In the genomic region with DNA sequence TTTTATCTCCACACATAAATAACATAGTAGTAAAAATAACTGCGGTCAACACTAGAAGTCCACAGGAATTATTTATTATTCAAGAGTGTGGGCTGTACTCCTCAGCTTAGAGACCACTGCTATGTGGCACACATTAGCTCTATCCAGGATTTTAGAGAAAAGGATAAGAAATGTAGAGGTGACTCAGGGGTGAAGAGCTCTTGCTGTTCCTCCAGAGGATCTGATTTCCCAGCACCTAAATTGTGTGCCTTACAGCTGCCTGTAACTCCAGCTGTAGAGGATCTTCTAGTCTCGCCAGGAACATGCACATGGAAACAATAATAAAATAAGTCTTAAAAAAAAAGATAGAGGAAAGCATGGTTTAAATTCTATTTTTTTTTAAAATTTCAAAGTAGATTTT, we compare ENCODE assay signal across 22 mouse cellular contexts.
A peak's percentile ranks its signal among the peaks of the same experiment; 100 is the strongest.
DNase-seq lines count a peak whose midpoint lies in the region; ATAC-seq and TF ChIP-seq lines count a peak whose summit lies in the region.
"Had no signal": no experiment of that assay in that cellular context is flagged by ENCODE, and none has a peak within 500 bp of the region (broad histone marks: within the 10 kb centered on the region; RNA-seq: fewer than 3 reads in every experiment).

No protein-coding gene starts in this region.

- no peaks in the 10 kb centered on the region; the same call in 1 of the 2 replicates for H3K79me2 ChIP-seq in heart, adult 2 months (replicated peaks; ENCODE audit: control insufficient read depth, insufficient read depth, low read length)

- H3K4me3 ChIP-seq in heart, adult 2 months: no peak overlapping the region
- H3K4me3 ChIP-seq in kidney, embryonic 14.5 days (ENCODE audit: low read length): no peak overlapping the region
- no peak overlapping the region for H3K4me3 ChIP-seq in lung, embryonic 16.5 days (ENCODE audit: low read length)
- H3K4me3 ChIP-seq: embryonic facial prominence, embryonic 15.5 days; hindbrain, embryonic 12.5 days; layer of hippocampus, adult 2 months; neural tube, embryonic 15.5 days had no signal

- ATAC-seq in kidney, embryonic 14.5 days (ENCODE audit: low FRiP score, low TSS enrichment): peak; percentile 89; the same call in 1 of the 2 replicates
- peak; percentile 52; the same call in 1 of the 2 replicates for ATAC-seq in lung, embryonic 16.5 days (ENCODE audit: low read depth)
- ATAC-seq: CD4-positive, CD25-positive, alpha-beta regulatory T cell, adult 4 months; forebrain, embryonic 16.5 days; liver, postnatal 0 days had no signal

- H3K4me2 ChIP-seq in kidney, embryonic 14.5 days (replicated peaks; ENCODE audit: low read depth, low read length): no peak overlapping the region
- H3K4me2 ChIP-seq in lung, embryonic 16.5 days (ENCODE audit: low read depth, low read length): no peak overlapping the region
- H3K4me2 ChIP-seq: embryonic facial prominence, embryonic 15.5 days; hindbrain, embryonic 12.5 days; liver, embryonic 11.5 days; midbrain, embryonic 11.5 days; neural tube, embryonic 15.5 days had no signal

- TF ChIP-seq POLR2A in heart, adult 2 months (IDR thresholded peaks at IDR 0.05; ENCODE audit: insufficient read depth, low read depth, low read length): no peak

- H3K9ac ChIP-seq in heart, adult 2 months (ENCODE audit: low read depth, low read length): no peak overlapping the region
- no peak overlapping the region for H3K9ac ChIP-seq in kidney, embryonic 14.5 days (ENCODE audit: low read depth, low read length)
- H3K9ac ChIP-seq in lung, embryonic 16.5 days (ENCODE audit: low read length): no peak overlapping the region
- H3K9ac ChIP-seq: embryonic facial prominence, embryonic 15.5 days; hindbrain, embryonic 12.5 days; liver, postnatal 0 days; neural tube, embryonic 15.5 days had no signal

- TF ChIP-seq EP300 in heart, adult 2 months (IDR thresholded peaks at IDR 0.05; ENCODE audit: insufficient read depth, low read depth, low read length): no peak

- no peaks in the 10 kb centered on the region for H3K27me3 ChIP-seq in heart, adult 2 months (ENCODE audit: control insufficient read depth, insufficient read depth, low read length)
- H3K27me3 ChIP-seq in kidney, embryonic 14.5 days (ENCODE audit: control insufficient read depth, insufficient read depth, low read length): no peaks in the 10 kb centered on the region
- no peaks in the 10 kb centered on the region for H3K27me3 ChIP-seq in lung, embryonic 16.5 days (ENCODE audit: control insufficient read depth, insufficient read depth, low read depth, low read length)
- H3K27me3 ChIP-seq: embryonic facial prominence, embryonic 15.5 days; hindbrain, embryonic 12.5 days; neural tube, embryonic 15.5 days had no signal

- 76% methylated on average over 2 of the region's 2 CpGs for WGBS in heart, adult 2 months
- 41% methylated on average over 2 of the region's 2 CpGs for WGBS in kidney, embryonic 14.5 days
- WGBS in lung, embryonic 16.5 days: 73% methylated on average over 2 of the region's 2 CpGs

- peaks cover 5% of the 10 kb centered on the region for H3K36me3 ChIP-seq in heart, adult 2 months (ENCODE audit: control insufficient read depth, insufficient read depth, low read length)
- H3K36me3 ChIP-seq in kidney, embryonic 14.5 days (ENCODE audit: control insufficient read depth, insufficient read depth, low read length): no peaks in the 10 kb centered on the region
- no peaks in the 10 kb centered on the region for H3K36me3 ChIP-seq in lung, embryonic 16.5 days (ENCODE audit: control insufficient read depth, insufficient read depth, low read length)
- H3K36me3 ChIP-seq: embryonic facial prominence, embryonic 15.5 days; hindbrain, embryonic 12.5 days; neural tube, embryonic 15.5 days had no signal

- H3K27ac ChIP-seq in heart, adult 2 months: peak overlapping the region; percentile 75
- peak overlapping the region; percentile 80; the same call in 1 of the 2 replicates for H3K27ac ChIP-seq in kidney, embryonic 14.5 days (ENCODE audit: low read depth, low read length)
- H3K27ac ChIP-seq in lung, embryonic 16.5 days (ENCODE audit: low read length): peak overlapping the region; percentile 86
- H3K27ac ChIP-seq: hindbrain, embryonic 12.5 days; layer of hippocampus, adult 2 months; neural tube, embryonic 15.5 days had no signal

- intact Hi-C loops in heart, adult 2 months (cut with DNase I): no loop called here

- TF ChIP-seq CTCF in heart, adult 2 months (IDR thresholded peaks at IDR 0.05): no peak

- peaks cover 2% of the 10 kb centered on the region for H3K4me1 ChIP-seq in heart, adult 2 months (ENCODE audit: control insufficient read depth, insufficient read depth, low read length)
- no peaks in the 10 kb centered on the region for H3K4me1 ChIP-seq in kidney, embryonic 14.5 days (ENCODE audit: control insufficient read depth, insufficient read depth, low read length)
- no peaks in the 10 kb centered on the region for H3K4me1 ChIP-seq in lung, embryonic 16.5 days (replicated peaks; ENCODE audit: control insufficient read depth, insufficient read depth, low read length)
- H3K4me1 ChIP-seq: embryonic facial prominence, embryonic 15.5 days; hindbrain, embryonic 12.5 days; neural tube, embryonic 15.5 days had no signal

- H3K9me3 ChIP-seq in kidney, embryonic 14.5 days (ENCODE audit: control insufficient read depth, low read length): no peaks in the 10 kb centered on the region; the same call in 1 of the 2 replicates
- peaks cover 6% of the 10 kb centered on the region; the same call in 1 of the 2 replicates for H3K9me3 ChIP-seq in lung, embryonic 16.5 days (ENCODE audit: control insufficient read depth, low read length)
- H3K9me3 ChIP-seq: neural tube, embryonic 15.5 days had no signal

- no peak for DNase-seq in heart, adult 2 months
- no peak for DNase-seq in heart, adult 11 months
- DNase-seq in kidney, postnatal 36 days: no peak
- DNase-seq in lung, postnatal 4 days: no peak
- peak; percentile 18 for DNase-seq in skeletal muscle tissue, adult 2 months (ENCODE audit: low read depth, low spot score)
- DNase-seq: adrenal gland, postnatal 25 days; cerebellum, adult 8-10 months; cerebellum, postnatal 36 days; embryo, embryonic 11 days; gastrocnemius, postnatal 25 days; kidney, postnatal 14 days; liver, postnatal 0 days had no signal
